Mouse (Mus musculus) thymus, postnatal 36 days (tissue): Measurements from ENCODE around the gene Chuk.

Experiments
- DNase-seq, 2 experiments: peaks; one replicate each; pipeline ENCODE4 v3.0.0; 2022; ENCODE audit warnings: mixed read lengths in 2 of 2

Gene Chuk

DNA sequence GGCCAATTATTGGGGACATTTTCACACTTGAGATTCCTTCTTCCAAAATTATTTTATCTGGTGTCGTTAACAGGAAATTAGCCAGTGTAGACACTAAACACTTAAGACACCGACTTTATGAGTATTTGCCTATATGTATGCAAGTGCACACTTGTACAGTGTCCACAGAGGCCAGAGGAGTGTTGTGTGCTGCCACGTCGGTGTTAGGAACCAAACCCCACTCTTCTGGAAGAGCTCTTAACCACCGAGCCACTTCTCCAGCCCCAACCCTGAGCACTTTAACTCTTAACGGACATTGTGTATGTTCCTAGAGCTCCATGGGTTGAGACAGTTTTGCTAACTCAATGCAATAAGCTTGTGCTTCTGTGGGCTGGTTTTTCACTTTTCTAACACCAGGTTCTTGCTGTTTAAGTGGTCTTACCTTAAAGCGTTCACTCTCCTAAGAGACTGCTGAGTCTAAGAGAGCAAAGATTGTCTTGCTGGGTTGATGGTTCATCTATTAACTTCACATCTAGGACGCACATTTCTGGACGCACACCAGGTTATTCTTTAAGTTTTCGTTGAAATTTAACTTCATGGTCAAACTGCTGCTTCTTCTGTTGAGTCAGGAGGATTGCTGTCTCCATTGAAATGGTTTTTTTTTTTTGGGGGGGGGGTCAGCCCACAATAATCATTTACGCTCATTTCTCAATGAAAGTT, 75.1 kb downstream of the Chuk start:
- no peak for DNase-seq

DNA sequence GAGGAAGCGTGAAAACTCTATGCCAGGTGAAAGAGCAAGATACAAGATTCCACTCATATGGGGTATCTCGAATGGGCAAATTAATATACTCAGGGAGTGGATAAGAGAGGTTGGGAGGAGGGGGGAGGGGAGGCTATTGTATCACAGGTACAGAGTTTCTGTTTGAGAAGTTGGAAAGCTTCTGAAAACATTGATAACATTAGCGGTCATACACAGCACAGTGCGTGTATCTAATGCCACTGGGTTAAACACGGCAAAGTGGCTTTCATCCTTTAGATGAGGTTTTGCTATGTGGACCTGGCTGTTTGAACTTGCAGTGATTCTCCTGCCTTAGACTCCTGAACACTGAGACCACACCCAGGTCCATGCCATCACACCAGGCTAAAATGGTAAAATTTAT, 77.3 kb downstream of the Chuk start:
- no peak for DNase-seq

DNA sequence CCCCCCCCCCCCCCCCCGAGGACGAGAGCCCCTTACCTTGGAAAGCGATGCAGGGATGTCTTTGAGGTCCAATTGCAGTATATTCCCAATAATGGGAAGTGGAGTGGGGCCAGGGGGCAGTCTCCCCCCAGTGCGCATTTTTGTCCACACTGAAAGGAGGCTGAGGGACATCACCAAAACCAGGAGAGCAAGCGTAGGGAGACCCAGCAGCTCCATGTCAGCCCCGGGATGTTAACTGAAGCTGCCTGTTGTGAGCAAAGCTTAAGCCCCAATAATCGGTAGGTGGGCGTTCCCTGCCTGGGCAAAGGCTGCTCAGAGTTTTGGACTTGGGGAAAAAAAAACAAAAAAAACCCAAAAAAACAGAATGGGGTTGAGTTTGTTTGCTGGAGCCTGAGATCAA, 78.3 kb downstream of the Chuk start, which contains the start of gene Cyp2c23:
Gene Cyp2c23, minus strand, starts transcription at position 237 of the 400 bp plus-strand sequence.
- DNase-seq = no peak

DNA sequence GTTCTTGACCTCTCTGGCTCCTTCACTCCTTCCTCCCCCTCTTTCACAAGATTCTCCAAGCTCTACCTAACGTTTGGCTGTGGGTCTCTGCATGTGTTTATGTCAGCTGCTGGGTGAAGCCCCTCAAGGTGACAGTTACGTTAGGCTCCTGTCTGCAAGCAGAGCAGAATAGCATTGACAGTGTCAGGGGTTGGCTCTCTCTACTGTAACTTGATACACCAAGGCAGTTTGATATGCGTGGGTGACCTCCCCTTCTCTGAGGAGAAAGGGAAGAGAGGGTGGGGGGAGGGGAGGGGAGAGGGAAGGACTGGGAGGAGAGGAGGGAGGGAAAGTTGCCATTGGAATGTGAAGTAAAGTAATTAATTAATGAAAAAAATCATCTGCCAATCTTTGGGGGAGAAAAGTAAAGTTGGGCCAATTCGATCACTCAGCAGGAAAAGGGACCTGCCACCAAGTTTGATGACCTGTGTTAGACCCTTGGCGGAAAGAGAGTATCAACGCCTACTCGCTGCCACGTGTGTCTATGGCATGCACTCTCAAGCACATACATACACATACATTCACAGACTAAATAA, 80.2 kb downstream of the Chuk start:
- no peak for DNase-seq

DNA sequence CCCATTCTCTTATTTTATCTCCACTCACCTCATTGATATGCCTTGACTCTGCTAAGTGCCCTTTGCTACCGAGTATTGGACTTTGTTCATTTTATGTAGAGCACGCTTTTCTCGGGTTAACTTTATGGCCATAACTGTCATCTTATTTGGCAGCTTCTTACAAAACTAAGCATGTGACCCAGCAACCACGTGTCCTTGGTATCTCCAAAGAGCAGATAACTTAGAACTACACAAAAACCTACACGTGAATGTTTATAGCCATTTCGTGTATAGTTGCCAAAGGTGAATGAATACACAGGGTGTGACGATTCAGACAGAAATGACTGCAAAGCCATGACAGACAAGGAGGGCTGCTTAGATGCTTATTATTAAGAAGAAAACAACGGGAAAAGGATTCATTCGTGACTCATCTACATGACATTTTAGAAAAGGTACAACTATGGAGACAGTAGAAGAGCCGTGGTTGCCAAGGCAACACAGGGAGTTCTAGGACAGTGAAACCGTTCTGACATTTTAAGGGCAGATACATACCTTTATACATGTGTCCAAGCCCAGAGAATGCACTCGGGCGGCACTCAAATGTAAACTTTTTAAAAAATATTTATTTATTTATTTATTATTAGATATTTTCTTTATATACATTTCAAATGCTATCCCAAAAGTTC, 82.2 kb downstream of the Chuk start:
- no peak for DNase-seq
